Mouse (Mus musculus) mesoderm, embryonic 11.5 days (tissue): ENCODE measurements around the gene Gm21981.

Experiments
- DNase-seq: peaks from one replicate; pipeline ENCODE4 v3.0.0-alpha.2; 2012; ENCODE audit warnings: low read depth, low spot score

The Gm21981 gene

GRCm38 (mm10) chr17:47703556-47703955 lies 9.3 kb upstream of the Gm21981 start:
- no peak for DNase-seq

GRCm38 (mm10) chr17:47702548-47703345 lies 8.5 kb upstream of the Gm21981 start:
- DNase-seq = no peak

GRCm38 (mm10) chr17:47701793-47702192 lies 7.5 kb upstream of the Gm21981 start:
- no peak for DNase-seq

GRCm38 (mm10) chr17:47699055-47699454 lies 4.8 kb upstream of the Gm21981 start:
- no peak for DNase-seq

DNA sequence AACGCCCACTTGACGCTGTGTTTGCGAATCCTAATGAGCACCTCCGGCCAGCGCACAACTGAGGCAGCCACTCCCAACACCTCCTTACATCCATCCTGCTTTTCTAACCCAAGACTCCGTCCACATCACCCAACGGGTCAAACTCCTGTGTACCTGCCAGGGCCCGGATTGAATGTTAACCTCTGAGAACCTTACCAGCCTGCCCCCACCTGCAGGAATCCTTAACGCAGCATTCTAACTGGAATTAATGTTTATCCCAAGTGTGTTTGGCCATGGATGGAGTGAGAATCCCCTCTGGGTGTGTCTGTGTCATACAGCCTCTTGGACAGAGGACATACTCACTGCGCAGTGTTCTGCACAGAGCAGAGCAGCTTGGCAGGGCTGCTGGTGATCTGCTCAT lies 3.9 kb upstream of the Gm21981 start:
- DNase-seq = no peak

DNA sequence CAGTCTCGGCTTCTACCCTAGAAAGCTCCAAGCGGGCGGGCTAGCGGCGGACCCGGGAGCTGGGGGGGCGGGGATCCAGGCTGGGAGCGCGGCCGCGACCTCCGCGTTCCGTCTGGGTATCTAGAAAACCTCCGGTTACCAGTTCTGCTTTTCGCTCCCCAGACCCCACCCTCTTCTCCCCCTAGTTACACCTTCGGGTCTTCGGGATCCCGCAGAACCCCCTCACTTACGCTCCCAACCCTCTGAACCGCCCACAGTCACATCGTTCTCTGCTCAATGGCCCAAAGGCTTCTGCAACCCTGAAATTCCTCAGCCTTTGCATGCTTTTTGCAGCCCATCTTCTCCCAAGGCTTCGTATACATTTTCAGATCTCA lies 1.1 kb upstream of the Gm21981 start:
- no peak for DNase-seq

DNA sequence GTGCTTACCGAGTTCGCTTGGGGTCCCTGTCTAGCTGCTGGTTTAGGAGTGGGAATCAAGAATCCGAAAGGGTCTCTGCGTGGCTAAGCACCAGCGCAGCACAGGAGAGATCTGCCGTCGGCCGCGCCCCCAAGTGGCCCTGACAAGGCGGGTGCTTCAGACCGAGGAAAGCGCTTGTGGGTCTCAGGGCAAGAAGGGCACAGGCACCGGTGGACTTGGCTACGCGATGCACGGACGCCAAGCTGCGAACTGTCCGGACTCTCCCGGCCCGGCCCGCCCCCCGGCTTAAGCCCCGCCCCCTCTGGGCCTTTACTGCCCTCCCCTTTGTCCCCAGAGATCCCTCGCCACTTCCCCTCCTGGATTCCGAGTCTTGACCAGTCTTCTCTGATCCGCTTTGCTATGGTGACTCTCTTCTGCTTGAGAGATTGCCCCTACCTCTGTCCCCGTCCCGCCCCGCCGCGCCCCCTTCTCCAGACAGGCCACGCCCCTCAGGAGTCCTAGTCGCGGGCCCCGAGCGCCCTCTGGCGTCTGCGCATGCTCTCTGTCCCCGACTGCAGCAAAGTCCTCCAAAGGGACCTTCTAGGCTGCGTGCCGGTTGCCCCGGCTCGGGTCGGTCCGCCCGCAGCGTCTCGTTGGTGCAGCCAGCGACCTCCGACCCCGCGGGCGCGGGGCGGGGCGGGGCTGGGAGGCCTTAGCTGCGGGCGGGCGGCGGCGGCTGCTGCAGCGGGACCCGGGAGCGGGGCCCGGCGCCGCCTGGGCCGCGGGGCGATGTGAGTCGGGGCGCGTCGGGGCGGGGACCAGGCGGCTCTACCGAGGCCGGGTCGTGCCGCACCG lies 465 bp upstream of the Gm21981 start, which contains the start of gene Prickle4:
TSS of gene Prickle4 (minus strand) at position 234 of the 834 bp plus-strand sequence.
- peak; percentile 96 for DNase-seq

GRCm38 (mm10) chr17:47693671-47694441 lies 399 bp downstream of the Gm21981 start:
- DNase-seq = no peak

DNA sequence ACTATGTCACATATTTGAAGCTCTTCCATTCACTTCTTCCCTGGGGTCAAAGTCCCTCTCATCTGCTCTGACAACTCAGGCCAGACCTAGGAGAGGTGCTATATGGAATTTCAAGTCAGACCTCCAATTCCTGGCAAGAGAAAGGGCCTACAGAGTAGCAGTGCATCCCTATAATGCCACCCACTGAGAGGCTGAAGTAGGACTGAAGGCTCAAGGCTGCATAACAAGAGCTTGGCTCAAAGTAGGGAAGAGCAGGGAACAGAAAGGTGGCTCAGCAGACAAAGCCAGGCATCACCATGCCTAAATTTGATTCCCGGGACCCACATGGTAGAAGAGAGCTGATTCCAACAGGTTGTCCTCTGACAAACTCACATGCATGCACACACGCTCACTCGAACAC lies 2.6 kb downstream of the Gm21981 start:
- DNase-seq = no peak

DNA sequence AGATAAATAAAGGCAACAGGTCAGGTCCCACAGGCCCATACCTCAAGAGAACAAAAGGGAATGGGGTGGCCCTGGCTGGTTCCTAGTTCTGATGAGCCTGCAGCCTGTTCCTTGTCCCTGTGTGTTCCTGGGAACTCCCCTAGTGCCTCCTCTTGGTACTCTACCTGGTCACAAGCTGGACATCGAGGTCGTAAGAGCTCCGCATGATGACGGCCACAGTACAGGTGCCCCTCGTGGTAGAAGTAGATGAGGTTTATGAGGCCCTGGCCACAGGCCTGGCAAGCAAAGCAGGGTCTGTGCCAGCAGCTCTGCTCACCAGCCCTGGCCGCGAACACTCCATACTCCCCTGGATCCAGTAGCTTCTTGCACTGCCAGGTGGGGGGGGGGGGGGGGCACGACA lies 4.4 kb downstream of the Gm21981 start:
- no peak for DNase-seq

- peak; percentile 65 for DNase-seq
These were observed 5.4 kb downstream of the Gm21981 start, which contains the start of gene Frs3 for GRCm38 (mm10) chr17:47688608-47689575. TSS of gene Frs3 (plus strand) at chr17:47689030.

- DNase-seq = no peak
These were observed 6.0 kb downstream of the Gm21981 start, which contains the start of gene Tomm6 for GRCm38 (mm10) chr17:47688344-47688607. TSS of gene Tomm6 (minus strand) at chr17:47688386.

- peak; percentile 96 for DNase-seq
These were observed 6.6 kb downstream of the Gm21981 start for GRCm38 (mm10) chr17:47687409-47688343.

DNA sequence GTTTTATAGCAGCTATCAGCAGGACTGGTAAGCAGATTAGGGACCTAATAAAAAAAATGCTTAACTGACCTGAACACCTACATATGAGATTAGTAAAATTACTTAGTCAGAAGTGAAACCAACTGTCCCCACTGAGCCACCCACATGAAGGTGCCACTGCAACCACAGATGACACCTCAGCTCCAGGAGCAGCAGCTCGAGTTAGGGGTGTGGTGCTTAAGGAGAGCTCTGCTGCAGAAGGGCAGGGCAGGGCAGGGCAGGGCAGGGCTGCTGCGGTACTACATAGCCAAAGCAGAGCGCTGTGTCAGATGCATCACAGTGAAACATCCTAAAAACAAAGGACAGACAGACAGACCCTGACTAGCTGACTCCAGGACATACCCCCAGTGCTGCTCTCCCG lies 11.4 kb downstream of the Gm21981 start:
- no peak for DNase-seq

DNA sequence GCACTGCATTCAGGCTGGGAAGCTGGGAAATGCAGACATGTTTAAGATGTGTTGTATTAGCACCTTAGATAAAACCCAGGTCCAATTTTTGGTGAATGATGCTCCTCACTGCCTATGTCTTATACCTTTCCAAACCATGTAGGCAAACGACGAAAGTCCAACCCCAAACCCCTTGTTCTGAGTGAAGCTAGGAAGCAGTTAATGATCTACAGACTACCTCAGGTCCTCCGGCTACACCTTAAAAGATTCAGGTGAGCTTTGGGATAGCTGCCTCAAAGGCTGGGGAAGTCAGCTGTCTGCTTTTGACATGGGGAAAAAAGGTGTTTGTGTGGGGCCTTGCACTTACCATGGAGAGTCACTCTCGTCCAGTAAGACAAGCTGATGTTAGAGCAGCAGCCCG lies 15.6 kb downstream of the Gm21981 start:
- DNase-seq = no peak

GRCm38 (mm10) chr17:47678238-47678637 lies 16.0 kb downstream of the Gm21981 start:
- no peak for DNase-seq

GRCm38 (mm10) chr17:47676581-47676980 lies 17.7 kb downstream of the Gm21981 start:
- DNase-seq = peak; percentile 79

GRCm38 (mm10) chr17:47672311-47673111 lies 21.7 kb downstream of the Gm21981 start:
- DNase-seq = peak; percentile 80

GRCm38 (mm10) chr17:47671988-47672310 lies 22.3 kb downstream of the Gm21981 start:
- DNase-seq = no peak
